Mouse (Mus musculus): ENCODE results near the gene Olfr665. TPM values are rescaled to one million over a fixed set of nuclear protein-coding genes. Genes with fewer than 3 reads are reported as not detected.

Olfr665 gene
- polyA plus RNA-seq, 1 experiment from 2014 or later, result not detected

Other genes starting within 250 kb of the Olfr665 start
- 0.06 and 0.11 TPM in 2 replicates for gene Olfr658, start 230.7 kb upstream of the Olfr665 start, polyA plus RNA-seq (2015; fragmentation: Nextera tagmentation; extraction: Ambion mirVana)
- not detected in 2 replicates for gene Olfr659, start 211.3 kb upstream of the Olfr665 start, polyA plus RNA-seq (2015; fragmentation: Nextera tagmentation; extraction: Ambion mirVana)
- not detected in 2 replicates for gene Olfr661, start 191.5 kb upstream of the Olfr665 start, polyA plus RNA-seq (2015; fragmentation: Nextera tagmentation; extraction: Ambion mirVana)
- gene Usp17le, start 100.6 kb upstream of the Olfr665 start, polyA plus RNA-seq (2015; fragmentation: Nextera tagmentation; extraction: Ambion mirVana), result not detected in 2 replicates
- gene Usp17lb, start 35.4 kb upstream of the Olfr665 start, polyA plus RNA-seq (2015; fragmentation: Nextera tagmentation; extraction: Ambion mirVana), result not detected in 2 replicates
- not detected in 2 replicates for gene Usp17la, start 21.0 kb upstream of the Olfr665 start, polyA plus RNA-seq (2015; fragmentation: Nextera tagmentation; extraction: Ambion mirVana)
- not detected in 2 replicates for gene Olfr666, start 17.9 kb downstream of the Olfr665 start, polyA plus RNA-seq (2015; fragmentation: Nextera tagmentation; extraction: Ambion mirVana)
- not detected in 2 replicates for gene Olfr667, start 43.5 kb downstream of the Olfr665 start, polyA plus RNA-seq (2015; fragmentation: Nextera tagmentation; extraction: Ambion mirVana)
- gene Olfr668, start 50.0 kb downstream of the Olfr665 start, polyA plus RNA-seq (2015; fragmentation: Nextera tagmentation; extraction: Ambion mirVana), result not detected in 2 replicates
- gene Olfr669, start 56.2 kb downstream of the Olfr665 start, polyA plus RNA-seq (2015; fragmentation: Nextera tagmentation; extraction: Ambion mirVana), result not detected in 2 replicates
- gene Olfr670, start 84.6 kb downstream of the Olfr665 start, polyA plus RNA-seq (2015; fragmentation: Nextera tagmentation; extraction: Ambion mirVana), result not detected in 2 replicates
- gene Olfr671, start 101.1 kb downstream of the Olfr665 start, polyA plus RNA-seq (2015; fragmentation: Nextera tagmentation; extraction: Ambion mirVana), result not detected in 2 replicates
- gene Olfr672, start 124.0 kb downstream of the Olfr665 start, polyA plus RNA-seq (2015; fragmentation: Nextera tagmentation; extraction: Ambion mirVana), result not detected in 2 replicates
- gene Olfr675, start 150.4 kb downstream of the Olfr665 start, polyA plus RNA-seq (2015; fragmentation: Nextera tagmentation; extraction: Ambion mirVana), result not detected in 2 replicates
- gene Olfr676, start 154.7 kb downstream of the Olfr665 start, polyA plus RNA-seq (2015; fragmentation: Nextera tagmentation; extraction: Ambion mirVana), result not detected in 2 replicates
- not detected in 2 replicates for gene Olfr677, start 173.3 kb downstream of the Olfr665 start, polyA plus RNA-seq (2015; fragmentation: Nextera tagmentation; extraction: Ambion mirVana)
- not detected in 2 replicates for gene Olfr678, start 186.4 kb downstream of the Olfr665 start, polyA plus RNA-seq (2015; fragmentation: Nextera tagmentation; extraction: Ambion mirVana)
- gene Olfr679, start 203.2 kb downstream of the Olfr665 start, polyA plus RNA-seq (2015; fragmentation: Nextera tagmentation; extraction: Ambion mirVana), result not detected in 2 replicates
- not detected in 2 replicates for gene Olfr680-ps1, start 214.8 kb downstream of the Olfr665 start, polyA plus RNA-seq (2015; fragmentation: Nextera tagmentation; extraction: Ambion mirVana)
- not detected in 2 replicates for gene Olfr681, start 238.8 kb downstream of the Olfr665 start, polyA plus RNA-seq (2015; fragmentation: Nextera tagmentation; extraction: Ambion mirVana)